Mouse (Mus musculus) retina, postnatal 7 days (tissue): ENCODE measurements around the gene Slc35c2.

Experiments
- DNase-seq: peaks from one replicate; pipeline ENCODE4 v3.0.0-alpha.2; 2012; ENCODE audit warnings: low read depth, low spot score

The Slc35c2 gene

GRCm38 (mm10) chr2:165312381-165312780, 24.7 kb upstream of the Slc35c2 start:
- no peak for DNase-seq

- DNase-seq = no peak
Measured at GRCm38 (mm10) chr2:165311577-165311976, 23.9 kb upstream of the Slc35c2 start.

GRCm38 (mm10) chr2:165310818-165311425, 23.3 kb upstream of the Slc35c2 start:
- no peak for DNase-seq

- DNase-seq = no peak
Measured at GRCm38 (mm10) chr2:165307801-165308200, 20.1 kb upstream of the Slc35c2 start.

- no peak for DNase-seq
Measured at GRCm38 (mm10) chr2:165305438-165305837, 17.8 kb upstream of the Slc35c2 start.

GRCm38 (mm10) chr2:165304819-165305218, 17.1 kb upstream of the Slc35c2 start:
- DNase-seq = no peak

GRCm38 (mm10) chr2:165303354-165304012, 15.8 kb upstream of the Slc35c2 start:
- no peak for DNase-seq

- no peak for DNase-seq
Measured at GRCm38 (mm10) chr2:165301409-165301808, 13.7 kb upstream of the Slc35c2 start.

- no peak for DNase-seq
Measured at GRCm38 (mm10) chr2:165300885-165301284, 13.2 kb upstream of the Slc35c2 start.

- no peak for DNase-seq
Measured at GRCm38 (mm10) chr2:165300424-165300823, 12.8 kb upstream of the Slc35c2 start.

GRCm38 (mm10) chr2:165297429-165297828, 9.8 kb upstream of the Slc35c2 start:
- no peak for DNase-seq

GRCm38 (mm10) chr2:165296571-165296970, 8.9 kb upstream of the Slc35c2 start:
- no peak for DNase-seq

- no peak for DNase-seq
Measured at GRCm38 (mm10) chr2:165288315-165289031, 804 bp upstream of the Slc35c2 start.

- no peak for DNase-seq
Measured at GRCm38 (mm10) chr2:165286361-165287201, 1.1 kb downstream of the Slc35c2 start.

- no peak for DNase-seq
Measured at GRCm38 (mm10) chr2:165285621-165286020, 2.0 kb downstream of the Slc35c2 start.

GRCm38 (mm10) chr2:165285034-165285433, 2.6 kb downstream of the Slc35c2 start:
- no peak for DNase-seq

GRCm38 (mm10) chr2:165284377-165284776, 3.3 kb downstream of the Slc35c2 start:
- no peak for DNase-seq

- DNase-seq = no peak
Measured at GRCm38 (mm10) chr2:165283644-165284043, 4.0 kb downstream of the Slc35c2 start.

- DNase-seq = no peak
Measured at GRCm38 (mm10) chr2:165281779-165282311, 5.8 kb downstream of the Slc35c2 start.

- DNase-seq = no peak
Measured at GRCm38 (mm10) chr2:165279351-165279750, 8.3 kb downstream of the Slc35c2 start.

- no peak for DNase-seq
Measured at GRCm38 (mm10) chr2:165277188-165277740, 10.4 kb downstream of the Slc35c2 start.
